Mouse (Mus musculus) stomach, postnatal 0 days (tissue): ENCODE data around the gene Ptprg.

Experiments
- CTCF ChIP-seq: IDR thresholded peaks from 2 replicates; pipeline ENCODE4 v1.5.1; 2016; ENCODE audit warnings: antibody characterized with exemption, low read depth, mild to moderate bottlenecking, moderate library complexity
- EP300 ChIP-seq: optimal IDR thresholded peaks from 2 replicates; pipeline ENCODE3; 2016; ENCODE audit warnings: antibody characterized with exemption

DNA sequence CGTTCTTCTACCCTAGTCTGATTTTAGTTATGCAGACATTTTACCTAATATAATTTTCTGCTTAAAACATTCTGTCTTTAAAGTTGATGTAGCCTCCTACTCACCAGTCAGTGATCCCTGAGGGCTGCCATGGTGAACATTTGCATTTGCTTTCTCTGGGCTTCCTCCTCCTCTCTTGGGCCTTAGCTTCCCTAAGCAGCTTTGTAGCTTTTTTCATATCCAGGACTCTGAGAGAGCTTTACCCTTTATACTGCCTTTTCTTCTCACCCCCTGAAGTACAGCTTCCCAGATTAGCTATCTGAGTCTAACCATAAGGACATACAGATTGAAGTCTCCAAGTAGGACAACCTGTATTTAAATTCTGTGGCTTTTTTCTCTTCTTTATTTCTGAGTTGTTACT is 284.4 kb downstream of the Ptprg start:
- TF ChIP-seq CTCF (no peak), EP300 (no peak)
